Mouse (Mus musculus) 3T3-L1 (cell line): ENCODE data around the gene Cep78.
A peak's percentile ranks its signal among the peaks of the same experiment; 100 is the strongest.

Experiments used
- DNase-seq: peaks from one replicate; pipeline ENCODE4 v3.0.0-alpha.2; 2015; ENCODE audit warnings: low read depth, low spot score

Gene Cep78

DNA sequence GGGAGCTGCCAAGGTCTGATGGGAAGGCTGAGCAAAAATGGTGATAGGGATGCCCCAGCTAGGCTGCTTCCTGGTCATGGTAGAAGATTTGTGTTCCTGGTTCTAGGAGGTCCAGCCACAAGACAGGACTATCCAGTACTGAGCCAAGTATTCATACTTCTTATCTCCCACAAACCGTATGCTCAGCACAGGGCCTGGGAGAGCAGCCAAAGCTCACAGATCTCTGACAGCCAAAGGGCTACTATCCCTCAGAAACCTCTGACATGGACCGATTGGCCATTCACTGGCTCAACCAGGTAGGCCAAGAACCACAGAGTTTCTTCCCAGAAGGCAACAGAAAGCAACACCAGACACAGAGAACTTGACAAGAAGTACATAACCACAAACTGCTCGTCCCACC is 73.8 kb downstream of the Cep78 start:
- DNase-seq, result peak; percentile 42

DNA sequence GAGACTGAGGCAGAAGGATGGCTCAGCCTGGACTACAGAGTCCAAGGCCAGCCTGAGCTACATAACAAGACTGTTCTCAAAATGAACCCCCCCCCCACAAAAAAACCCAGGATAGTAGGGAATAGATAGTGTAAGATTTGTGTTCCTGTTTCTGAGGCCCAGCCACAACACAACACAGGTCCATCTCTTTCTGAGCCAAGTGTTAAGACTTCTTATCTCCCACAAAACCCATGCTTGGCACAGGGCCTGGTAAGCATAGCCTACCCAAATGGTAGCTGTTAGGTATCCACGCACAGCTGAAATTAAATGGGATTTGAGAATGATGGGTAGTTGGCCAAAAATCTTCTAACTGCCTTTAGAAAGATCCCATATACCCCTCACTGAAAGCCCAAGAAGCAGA is 74.3 kb downstream of the Cep78 start:
- DNase-seq, result no peak

DNA sequence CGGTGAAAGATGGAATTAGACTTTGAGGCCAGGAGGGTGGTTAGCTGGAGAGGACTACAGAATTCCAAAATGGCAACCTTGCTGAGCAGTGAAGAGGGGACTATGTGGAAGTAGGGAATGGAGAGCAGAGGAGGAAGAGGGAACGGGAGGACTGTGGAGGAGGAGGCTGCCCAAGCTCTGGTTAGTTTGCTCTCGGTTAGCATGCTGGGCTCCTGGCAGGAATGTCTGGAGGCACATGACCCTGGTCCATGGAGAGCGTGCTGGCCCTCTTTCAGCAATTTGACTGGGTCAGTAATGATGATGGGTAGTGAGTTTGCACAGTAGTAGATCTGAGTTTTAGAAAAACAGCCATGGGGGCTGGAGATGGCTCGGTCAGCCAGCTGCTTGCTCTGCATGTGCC is 76.8 kb downstream of the Cep78 start:
- no peak for DNase-seq
